Mouse (Mus musculus): ENCODE data around the gene 2510039O18Rik.

DNA sequence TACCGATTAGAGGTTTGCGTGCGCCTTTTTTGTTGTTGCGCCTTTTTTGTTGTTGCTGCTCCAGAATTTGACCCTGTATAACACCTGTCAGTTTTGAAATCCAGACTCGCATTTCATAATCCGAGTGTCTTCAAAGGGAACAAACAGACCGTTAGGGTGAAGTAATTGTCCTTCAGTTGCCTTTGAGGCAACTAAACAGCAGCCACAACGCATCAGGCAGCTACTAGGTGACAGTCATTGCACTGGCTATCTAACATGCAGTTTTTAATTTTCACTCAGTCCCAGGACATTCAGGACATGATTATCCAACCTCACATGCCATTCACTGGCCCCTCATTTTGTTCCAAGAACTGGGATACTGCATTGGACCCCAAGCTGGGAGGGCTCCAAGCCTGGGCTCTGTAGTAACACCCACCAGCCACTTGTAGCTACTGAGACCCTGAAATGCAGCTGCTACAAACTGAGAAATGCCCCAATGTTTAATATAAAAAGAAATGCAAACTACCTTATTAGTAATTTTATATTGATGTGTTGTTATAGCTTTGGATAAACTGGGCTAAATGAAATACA lies 35.5 kb upstream of the 2510039O18Rik start:
- no peak for TF ChIP-seq CTCF (IDR thresholded peaks at IDR 0.05; ENCODE audit: extremely low read depth, insufficient read depth, low read length)
- no peak for TF ChIP-seq POLR2A (IDR thresholded peaks at IDR 0.05; ENCODE audit: extremely low read depth, insufficient read depth, low read length)

All from cortical plate, adult 2 months (tissue).